Mouse (Mus musculus): Measurements from ENCODE around the gene Psmc6. TPM values are rescaled to one million over a fixed set of nuclear protein-coding genes. Genes with fewer than 3 reads are reported as not detected.

Gene Psmc6
- polyA plus RNA-seq, 1 experiment from 2014 or later = 178 TPM

GRCm38 (mm10) chr14:45323320-45323719 is 6.3 kb upstream of the Psmc6 start:
- 84% methylated on average over 3 of the region's 3 CpGs for WGBS
- no peaks in the 10 kb centered on the region for H3K9me3 ChIP-seq (ENCODE audit: control insufficient read depth, low read length)
- H3K36me3 ChIP-seq (ENCODE audit: control insufficient read depth, insufficient read depth, low read length) = no peaks in the 10 kb centered on the region
- no peak overlapping the region for H3K4me2 ChIP-seq
- no peak for ATAC-seq (replicated peaks; ENCODE audit: low FRiP score)
- H3K4me1 ChIP-seq (replicated peaks; ENCODE audit: control insufficient read depth, insufficient read depth, low read length) = peaks cover 25% of the 10 kb centered on the region
- no peak overlapping the region for H3K9ac ChIP-seq (ENCODE audit: low read depth, low read length)
- no peaks in the 10 kb centered on the region for H3K27me3 ChIP-seq (replicated peaks; ENCODE audit: control insufficient read depth, insufficient read depth, low read length)
- no peak for DNase-seq (ENCODE audit: low spot score)
- no peak overlapping the region for H3K4me3 ChIP-seq (ENCODE audit: low read depth, low read length)
- no peak overlapping the region for H3K27ac ChIP-seq (ENCODE audit: low read depth, low read length)

GRCm38 (mm10) chr14:45325471-45325870 is 4.1 kb upstream of the Psmc6 start:
- ATAC-seq (replicated peaks; ENCODE audit: low FRiP score) (no peak), DNase-seq (ENCODE audit: low spot score) (no peak)
- H3K9me3 ChIP-seq (ENCODE audit: control insufficient read depth, low read length) = no peaks in the 10 kb centered on the region
- H3K4me2 ChIP-seq = no peak overlapping the region
- H3K27ac ChIP-seq (ENCODE audit: low read depth, low read length) = no peak overlapping the region
- no peak overlapping the region for H3K4me3 ChIP-seq (ENCODE audit: low read depth, low read length)
- H3K36me3 ChIP-seq (ENCODE audit: control insufficient read depth, insufficient read depth, low read length) = no peaks in the 10 kb centered on the region
- peaks cover 20% of the 10 kb centered on the region for H3K4me1 ChIP-seq (replicated peaks; ENCODE audit: control insufficient read depth, insufficient read depth, low read length)
- H3K27me3 ChIP-seq (replicated peaks; ENCODE audit: control insufficient read depth, insufficient read depth, low read length) = no peaks in the 10 kb centered on the region
- H3K9ac ChIP-seq (ENCODE audit: low read depth, low read length) = no peak overlapping the region

- Histone ChIP-seq H3K9ac (ENCODE audit: low read depth, low read length) (no peak overlapping the region), H3K4me3 (ENCODE audit: low read depth, low read length) (no peak overlapping the region)
These were observed 1.4 kb upstream of the Psmc6 start for GRCm38 (mm10) chr14:45328072-45328713.

GRCm38 (mm10) chr14:45329018-45329588 is 485 bp upstream of the Psmc6 start:
- DNase-seq (ENCODE audit: low spot score) (no peak), ATAC-seq (replicated peaks; ENCODE audit: low FRiP score) (peak; percentile 50)
- H3K27me3 ChIP-seq (replicated peaks; ENCODE audit: control insufficient read depth, insufficient read depth, low read length) = no peaks in the 10 kb centered on the region
- peak overlapping the region; percentile 64 for H3K9ac ChIP-seq (ENCODE audit: low read depth, low read length)
- H3K36me3 ChIP-seq (ENCODE audit: control insufficient read depth, insufficient read depth, low read length) = peaks cover 10% of the 10 kb centered on the region; the same call in 1 of the 2 replicates
- 8% methylated on average over 8 of the region's 8 CpGs for WGBS
- peak overlapping the region; percentile 93 for H3K4me3 ChIP-seq (ENCODE audit: low read depth, low read length)
- peak overlapping the region; percentile 60; the same call in 1 of the 2 replicates for H3K27ac ChIP-seq (ENCODE audit: low read depth, low read length)
- H3K4me1 ChIP-seq (replicated peaks; ENCODE audit: control insufficient read depth, insufficient read depth, low read length) = 0 out of 2 replicates have a peak, but pooled peaks cover 9% of the 10 kb centered on the region
- H3K4me2 ChIP-seq = peak overlapping the region; percentile 71
- no peaks in the 10 kb centered on the region for H3K9me3 ChIP-seq (ENCODE audit: control insufficient read depth, low read length)

More at GRCm38 (mm10) chr14:45328072-45328713, 1.4 kb upstream of the Psmc6 start:
- no peak for ATAC-seq (replicated peaks; ENCODE audit: low FRiP score)
- Histone ChIP-seq H3K36me3 (ENCODE audit: control insufficient read depth, insufficient read depth, low read length) (peaks cover 8% of the 10 kb centered on the region; the same call in 1 of the 2 replicates), H3K9me3 (ENCODE audit: control insufficient read depth, low read length) (no peaks in the 10 kb centered on the region), H3K4me2 (no peak overlapping the region), H3K4me1 (replicated peaks; ENCODE audit: control insufficient read depth, insufficient read depth, low read length) (0 out of 2 replicates have a peak, but pooled peaks cover 9% of the 10 kb centered on the region), H3K27me3 (replicated peaks; ENCODE audit: control insufficient read depth, insufficient read depth, low read length) (no peaks in the 10 kb centered on the region), H3K27ac (ENCODE audit: low read depth, low read length) (no peak overlapping the region)
- DNase-seq (ENCODE audit: low spot score) = no peak
- WGBS = 74% methylated on average over 4 of the region's 4 CpGs

GRCm38 (mm10) chr14:45350931-45351859 is 21.6 kb downstream of the Psmc6 start, which contains the start of gene Styx:
Styx (plus strand) TSS chr14:45351093.
- DNase-seq (ENCODE audit: low spot score) (peak; percentile 97), ATAC-seq (replicated peaks; ENCODE audit: low FRiP score) (peak; percentile 96)
- peak within 1 kb of the TSS; percentile 82 for H3K4me3 ChIP-seq (ENCODE audit: low read depth, low read length)
- peaks cover 14% of the 10 kb centered on the region; the same call in 1 of the 2 replicates for H3K36me3 ChIP-seq (ENCODE audit: control insufficient read depth, insufficient read depth, low read length)
- WGBS = under 1% methylated on average over 83 of the region's 93 CpGs
- H3K9ac ChIP-seq (ENCODE audit: low read depth, low read length) = peak within 1 kb of the TSS; percentile 86
- H3K27ac ChIP-seq (ENCODE audit: low read depth, low read length) = peak within 1 kb of the TSS; percentile 68
- no peaks in the 10 kb centered on the region for H3K27me3 ChIP-seq (replicated peaks; ENCODE audit: control insufficient read depth, insufficient read depth, low read length)
- no peaks in the 10 kb centered on the region for H3K9me3 ChIP-seq (ENCODE audit: control insufficient read depth, low read length)
- H3K4me2 ChIP-seq = peak within 1 kb of the TSS; percentile 75
- 0 out of 2 replicates have a peak, but pooled peaks cover 6% of the 10 kb centered on the region for H3K4me1 ChIP-seq (replicated peaks; ENCODE audit: control insufficient read depth, insufficient read depth, low read length)

- 86% methylated on average over 16 of the region's 16 CpGs for WGBS
- ATAC-seq (replicated peaks; ENCODE audit: low FRiP score) = no peak
These were observed 34.9 kb downstream of the Psmc6 start for GRCm38 (mm10) chr14:45364211-45365195.

GRCm38 (mm10) chr14:45365196-45365587 is 35.6 kb downstream of the Psmc6 start:
- ATAC-seq (replicated peaks; ENCODE audit: low FRiP score) = no peak
- Histone ChIP-seq H3K27me3 (replicated peaks; ENCODE audit: control insufficient read depth, insufficient read depth, low read length) (no peaks in the 10 kb centered on the region), H3K9ac (ENCODE audit: low read depth, low read length) (no peak overlapping the region), H3K9me3 (ENCODE audit: control insufficient read depth, low read length) (peaks cover 5% of the 10 kb centered on the region; the same call in 1 of the 2 replicates), H3K27ac (ENCODE audit: low read depth, low read length) (no peak overlapping the region), H3K36me3 (ENCODE audit: control insufficient read depth, insufficient read depth, low read length) (peaks cover 10% of the 10 kb centered on the region), H3K4me3 (ENCODE audit: low read depth, low read length) (no peak overlapping the region), H3K4me2 (no peak overlapping the region), H3K4me1 (replicated peaks; ENCODE audit: control insufficient read depth, insufficient read depth, low read length) (peaks cover 4% of the 10 kb centered on the region; the same call in 1 of the 2 replicates)
- WGBS = 86% methylated on average over 6 of the region's 6 CpGs
- DNase-seq (ENCODE audit: low spot score) = no peak

More at GRCm38 (mm10) chr14:45364211-45365195, 34.9 kb downstream of the Psmc6 start:
- Histone ChIP-seq H3K9me3 (ENCODE audit: control insufficient read depth, low read length) (peaks cover 2% of the 10 kb centered on the region; the same call in 1 of the 2 replicates), H3K27ac (ENCODE audit: low read depth, low read length) (no peak overlapping the region), H3K27me3 (replicated peaks; ENCODE audit: control insufficient read depth, insufficient read depth, low read length) (no peaks in the 10 kb centered on the region), H3K4me1 (replicated peaks; ENCODE audit: control insufficient read depth, insufficient read depth, low read length) (peaks cover 4% of the 10 kb centered on the region; the same call in 1 of the 2 replicates), H3K36me3 (ENCODE audit: control insufficient read depth, insufficient read depth, low read length) (peaks cover 4% of the 10 kb centered on the region), H3K9ac (ENCODE audit: low read depth, low read length) (no peak overlapping the region), H3K4me2 (no peak overlapping the region), H3K4me3 (ENCODE audit: low read depth, low read length) (no peak overlapping the region)
- DNase-seq (ENCODE audit: low spot score) = no peak

Measured in liver, embryonic 11.5 days (tissue).